Mouse (Mus musculus): ENCODE data around the gene Radil. TPM values are rescaled to one million over a fixed set of nuclear protein-coding genes. Genes with fewer than 3 reads are reported as not detected.

Gene Radil
- total and polyA plus RNA-seq, 3 experiments = not detected

GRCm38 (mm10) chr5:142555866-142556265 is 5.0 kb upstream of the Radil start:
- Histone ChIP-seq H3K27me3 (replicated peaks) (peaks cover 7% of the 10 kb centered on the region), H3K27ac (ENCODE audit: insufficient read depth, low read depth) (no peak overlapping the region), H3K4me3 (replicated peaks in 1 of 3; ENCODE audit: low read depth in 2 of 3, low read length in 2 of 3, poor library complexity in 1 of 3) (no peak overlapping the region), H3K9me3 (replicated peaks; ENCODE audit: low read length) (peaks cover 20% of the 10 kb centered on the region), H3K79me2 (replicated peaks; ENCODE audit: control insufficient read depth, extremely low read depth, insufficient read depth, poor library complexity, severe bottlenecking) (no peaks in the 10 kb centered on the region), H3K36me3 (replicated peaks in 1 of 2; ENCODE audit: control insufficient read depth in 1 of 2, insufficient read depth in 1 of 2, low read length in 1 of 2) (no peaks in the 10 kb centered on the region), H3K4me2 (ENCODE audit: insufficient read depth, low read depth, poor library complexity, severe bottlenecking) (no peak overlapping the region), H3K4me1 (ENCODE audit: control insufficient read depth in 1 of 2, insufficient read depth in 2 of 2) (peaks cover 0 to 3% of the 10 kb centered on the region in 2 experiments; a peak in 1 of 4 replicates), H3K9ac (ENCODE audit: insufficient read depth, low read depth) (no peak overlapping the region)
- in situ Hi-C loops (cut with MboI; ENCODE audit: low pct_ligation_motif_present, low pct_unique_long_range_greater_than_20kb, low sequenced_read_pairs) = no loop called here
- dilution Hi-C loops (cut with MboI; ENCODE audit: extremely low pct_ligation_motif_present, extremely low pct_unique_long_range_greater_than_20kb, low sequenced_read_pairs) = no loop called here
- TF ChIP-seq CHD1 (IDR thresholded peaks at IDR 0.05; ENCODE audit: low read depth, low read length) = no peak
- no peak for TF ChIP-seq IRF4 (IDR thresholded peaks at IDR 0.05; ENCODE audit: low read depth, low read length)
- TF ChIP-seq TCF12 (IDR thresholded peaks at IDR 0.05; ENCODE audit: low read depth, low read length) = no peak
- no peak for TF ChIP-seq NELFE (IDR thresholded peaks at IDR 0.05; ENCODE audit: low read depth, low read length)
- no peak for TF ChIP-seq RAD21 (IDR thresholded peaks at IDR 0.05; ENCODE audit: low read depth, low read length)
- no peak for TF ChIP-seq JUND (conservative IDR thresholded peaks at IDR 0.05; ENCODE audit: low read depth, low read length)
- TF ChIP-seq SMC3 (IDR thresholded peaks at IDR 0.05; ENCODE audit: low read depth, low read length) = no peak
- no peak for TF ChIP-seq E2F4 (IDR thresholded peaks at IDR 0.05; ENCODE audit: insufficient replicate concordance, low read depth, low read length)
- TF ChIP-seq TBP (conservative IDR thresholded peaks at IDR 0.05; ENCODE audit: low read depth, low read length) = no peak
- no peak for TF ChIP-seq ELF1 (IDR thresholded peaks at IDR 0.05; ENCODE audit: low read depth, low read length)
- DNase-seq (ENCODE audit: extremely low read depth) = no peak

- Histone ChIP-seq H3K4me3 (replicated peaks in 1 of 3; ENCODE audit: low read depth in 2 of 3, low read length in 2 of 3, poor library complexity in 1 of 3) (no peak overlapping the region), H3K9ac (ENCODE audit: insufficient read depth, low read depth) (no peak overlapping the region), H3K27ac (ENCODE audit: insufficient read depth, low read depth) (no peak overlapping the region), H3K9me3 (replicated peaks; ENCODE audit: low read length) (peaks cover 10% of the 10 kb centered on the region), H3K79me2 (replicated peaks; ENCODE audit: control insufficient read depth, extremely low read depth, insufficient read depth, poor library complexity, severe bottlenecking) (no peaks in the 10 kb centered on the region), H3K36me3 (replicated peaks in 1 of 2; ENCODE audit: control insufficient read depth in 1 of 2, insufficient read depth in 1 of 2, low read length in 1 of 2) (no peaks in the 10 kb centered on the region), H3K4me1 (ENCODE audit: control insufficient read depth in 1 of 2, insufficient read depth in 2 of 2) (no peaks in the 10 kb centered on the region), H3K27me3 (replicated peaks) (no peaks in the 10 kb centered on the region), H3K4me2 (ENCODE audit: insufficient read depth, low read depth, poor library complexity, severe bottlenecking) (no peak overlapping the region)
- no peak for DNase-seq (ENCODE audit: extremely low read depth)
- in situ Hi-C loops (cut with MboI; ENCODE audit: low pct_ligation_motif_present, low pct_unique_long_range_greater_than_20kb, low sequenced_read_pairs) (no loop called here), dilution Hi-C loops (cut with MboI; ENCODE audit: extremely low pct_ligation_motif_present, extremely low pct_unique_long_range_greater_than_20kb, low sequenced_read_pairs) (no loop called here)
- TF ChIP-seq ETS1 (conservative IDR thresholded peaks at IDR 0.05; ENCODE audit: low read depth, low read length) (no peak), PAX5 (IDR thresholded peaks at IDR 0.05; ENCODE audit: low read length) (no peak), GABPA (IDR thresholded peaks at IDR 0.05; ENCODE audit: insufficient replicate concordance, low read depth, low read length) (no peak), JUN (IDR thresholded peaks at IDR 0.05; ENCODE audit: insufficient read depth, low read depth, low read length) (no peak), EP300 (IDR thresholded peaks at IDR 0.05; ENCODE audit: low read length) (no peak), SIN3A (IDR thresholded peaks at IDR 0.05; ENCODE audit: low read length) (no peak), NELFE (IDR thresholded peaks at IDR 0.05; ENCODE audit: low read depth, low read length) (no peak), ZMIZ1 (IDR thresholded peaks at IDR 0.05; ENCODE audit: low read depth, low read length) (no peak)
Observed at GRCm38 (mm10) chr5:142549961-142550705, 765 bp downstream of the Radil start.
